Mouse (Mus musculus): ENCODE data around the gene Trpm3. TPM values are rescaled to one million over a fixed set of nuclear protein-coding genes. Genes with fewer than 3 reads are reported as not detected.

Trpm3 gene
- polyA plus RNA-seq, 1 experiment from 2014 or later, result 0.51 TPM

DNA sequence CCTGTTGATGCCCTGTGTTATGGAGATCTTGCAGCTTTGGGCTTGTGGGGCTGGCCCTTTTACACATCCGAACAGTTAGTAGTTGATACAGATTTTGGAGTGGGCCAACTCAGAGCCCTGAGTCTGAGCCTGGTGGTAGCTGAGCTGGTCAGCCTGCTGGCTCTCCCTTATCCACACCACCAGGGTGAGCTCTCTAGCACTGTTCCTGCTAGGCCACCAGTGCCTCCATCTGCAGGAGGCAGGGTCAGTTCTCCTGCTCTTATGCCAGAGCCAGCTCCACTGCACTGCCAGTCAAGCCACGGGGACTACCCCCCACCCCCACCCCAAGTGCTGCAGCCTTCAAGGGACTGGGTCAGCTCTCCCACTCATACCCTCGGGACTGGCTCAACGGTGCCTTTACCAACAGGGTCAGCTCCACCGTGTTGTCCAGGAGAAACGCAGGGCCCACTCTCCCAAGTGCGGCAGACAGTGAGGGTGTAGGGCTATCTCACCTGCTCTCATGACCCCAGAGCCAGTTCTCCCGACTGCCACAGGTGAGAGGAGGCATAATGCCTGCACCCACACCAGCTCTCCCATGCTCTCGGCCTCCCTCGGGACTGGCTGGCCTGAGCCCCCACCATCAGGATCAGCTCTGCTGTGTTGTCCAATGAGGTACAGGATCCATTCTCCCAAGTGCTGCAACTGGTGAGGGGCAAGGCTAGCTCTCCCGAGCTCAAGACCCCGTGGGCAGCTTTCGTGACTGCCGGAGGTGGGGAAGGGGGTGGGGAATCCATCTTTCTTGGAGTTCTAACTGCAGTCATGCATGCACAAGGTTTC lies 821.8 kb downstream of the Trpm3 start:
- H3K9ac ChIP-seq (replicated peaks; ENCODE audit: low read depth), result no peak overlapping the region
- no peaks in the 10 kb centered on the region for H3K27me3 ChIP-seq (replicated peaks; ENCODE audit: insufficient read depth, low read length)
- no peaks in the 10 kb centered on the region for H3K4me1 ChIP-seq (ENCODE audit: insufficient read depth, low read depth, low read length)
- H3K4me2 ChIP-seq (replicated peaks; ENCODE audit: low read depth, low read length), result no peak overlapping the region
- WGBS, result 77% methylated on average over 14 of the region's 14 CpGs
- no peaks in the 10 kb centered on the region for H3K9me3 ChIP-seq (ENCODE audit: low read length)
- no peak overlapping the region for H3K4me3 ChIP-seq (ENCODE audit: low read depth, low read length)
- H3K27ac ChIP-seq (ENCODE audit: low read length), result no peak overlapping the region
- DNase-seq (ENCODE audit: low spot score) (no peak), ATAC-seq (0 out of 2 replicates have a peak, but pooled peaks have one; percentile 21)
- no peaks in the 10 kb centered on the region for H3K36me3 ChIP-seq (ENCODE audit: insufficient read depth, low read length)
- TF ChIP-seq CTCF (IDR thresholded peaks at IDR 0.05) (peak; percentile 45), EP300 (IDR thresholded peaks at IDR 0.05) (no peak)

DNA sequence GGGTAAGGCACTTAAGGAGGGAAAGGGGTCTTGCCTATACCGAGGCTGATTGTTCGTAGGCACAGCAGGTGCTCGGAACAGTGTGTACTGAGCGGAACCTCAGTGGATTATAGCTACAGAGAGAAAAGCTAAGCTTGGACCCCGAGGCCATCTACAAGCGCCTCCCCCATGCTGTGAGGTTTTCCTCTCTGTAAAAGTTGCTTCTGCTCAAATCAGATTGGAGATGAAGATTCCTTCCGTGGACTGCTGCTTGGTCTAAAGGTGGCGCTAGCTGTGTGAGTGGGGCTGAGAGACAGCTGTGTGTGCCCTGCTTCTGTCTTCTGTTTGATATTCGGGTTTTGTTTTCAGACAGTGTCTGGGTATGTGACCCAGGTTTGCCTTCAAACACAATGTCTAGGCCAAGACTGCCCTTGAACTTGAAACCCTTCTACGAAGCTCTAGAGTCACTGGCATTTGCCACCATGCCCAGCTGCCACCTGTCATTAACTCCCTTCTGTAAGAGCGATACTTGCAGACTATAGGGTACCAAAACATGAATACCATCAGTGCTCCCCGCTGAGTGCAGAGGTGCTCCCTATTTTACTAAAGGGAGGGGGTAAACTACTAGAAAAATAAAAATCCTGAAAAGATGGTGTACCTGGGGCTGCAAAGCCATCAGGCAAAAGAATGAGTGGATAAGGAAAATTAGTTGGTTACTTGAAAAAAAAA lies 823.3 kb downstream of the Trpm3 start:
- H3K4me2 ChIP-seq (replicated peaks; ENCODE audit: low read depth, low read length), result no peak overlapping the region
- no peaks in the 10 kb centered on the region for H3K9me3 ChIP-seq (ENCODE audit: low read length)
- H3K36me3 ChIP-seq (ENCODE audit: insufficient read depth, low read length), result no peaks in the 10 kb centered on the region
- no peaks in the 10 kb centered on the region for H3K27me3 ChIP-seq (replicated peaks; ENCODE audit: insufficient read depth, low read length)
- DNase-seq (ENCODE audit: low spot score), result no peak
- peak; percentile 49 for TF ChIP-seq CTCF (IDR thresholded peaks at IDR 0.05)
- TF ChIP-seq EP300 (IDR thresholded peaks at IDR 0.05), result no peak
- no peak overlapping the region for H3K4me3 ChIP-seq (ENCODE audit: low read depth, low read length)
- H3K27ac ChIP-seq (ENCODE audit: low read length), result no peak overlapping the region
- WGBS, result 63% methylated on average over 12 of the region's 12 CpGs
- ATAC-seq, result no peak
- H3K9ac ChIP-seq (replicated peaks; ENCODE audit: low read depth), result no peak overlapping the region
- no peaks in the 10 kb centered on the region for H3K4me1 ChIP-seq (ENCODE audit: insufficient read depth, low read depth, low read length)

DNA sequence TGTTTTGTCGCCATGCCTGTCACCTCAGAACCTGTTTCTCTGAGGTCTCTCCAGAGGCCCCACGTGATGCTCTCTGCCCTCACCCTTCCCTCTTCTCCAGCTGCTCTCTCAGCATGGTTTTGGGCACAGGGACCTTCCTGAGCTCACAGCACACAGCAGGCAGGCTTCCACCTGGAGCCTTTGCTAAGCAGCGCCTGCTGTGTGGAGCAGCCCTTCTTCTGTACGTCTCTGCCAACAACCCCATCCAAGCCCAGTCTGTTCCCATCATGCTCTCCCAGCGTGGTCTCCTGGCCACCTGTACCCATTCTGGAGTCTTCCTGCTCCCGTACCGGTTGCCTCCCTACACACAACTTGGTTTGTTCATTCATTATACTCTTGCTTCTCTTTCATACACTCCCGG lies 823.9 kb downstream of the Trpm3 start:
- Histone ChIP-seq H3K4me3 (ENCODE audit: low read depth, low read length) (no peak overlapping the region), H3K27me3 (replicated peaks; ENCODE audit: insufficient read depth, low read length) (no peaks in the 10 kb centered on the region), H3K36me3 (ENCODE audit: insufficient read depth, low read length) (no peaks in the 10 kb centered on the region), H3K4me2 (replicated peaks; ENCODE audit: low read depth, low read length) (no peak overlapping the region), H3K9ac (replicated peaks; ENCODE audit: low read depth) (no peak overlapping the region), H3K9me3 (ENCODE audit: low read length) (no peaks in the 10 kb centered on the region), H3K4me1 (ENCODE audit: insufficient read depth, low read depth, low read length) (no peaks in the 10 kb centered on the region), H3K27ac (ENCODE audit: low read length) (no peak overlapping the region)
- no peak for TF ChIP-seq EP300 (IDR thresholded peaks at IDR 0.05)
- no peak for TF ChIP-seq CTCF (IDR thresholded peaks at IDR 0.05)
- 44% methylated on average over 8 of the region's 8 CpGs for WGBS
- ATAC-seq, result no peak
- DNase-seq (ENCODE audit: low spot score), result no peak

DNA sequence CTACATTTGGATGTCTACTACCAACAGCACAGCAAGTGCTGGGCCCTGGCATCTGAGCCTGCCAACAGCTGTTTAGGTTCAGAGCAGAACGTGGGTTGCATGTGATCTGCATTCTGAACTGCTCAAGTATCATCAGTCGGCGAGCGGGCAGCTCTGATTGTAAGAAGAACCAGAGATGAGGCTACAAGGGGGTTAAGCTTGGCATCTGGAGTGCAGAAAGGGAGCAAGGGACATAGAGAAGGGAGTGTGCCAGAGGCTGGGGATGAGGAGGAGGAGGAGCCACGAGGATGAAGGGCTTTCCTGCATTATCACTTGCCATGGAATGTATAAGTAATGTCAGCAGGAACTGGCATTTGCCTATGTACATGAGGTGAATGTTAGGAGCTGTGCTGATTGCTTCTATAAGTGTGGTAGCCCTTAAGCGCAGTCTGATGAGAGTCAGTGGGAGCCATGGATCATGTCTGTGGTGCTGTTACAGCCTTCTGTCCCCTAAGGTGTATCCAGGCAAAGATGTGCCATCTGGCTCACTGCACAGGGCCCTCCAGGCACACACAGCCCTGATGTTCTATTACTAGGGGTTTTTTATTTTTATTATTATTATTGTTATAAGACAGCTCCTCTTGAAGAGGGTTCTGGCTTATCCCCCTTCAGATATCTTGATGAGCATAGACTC lies 825.0 kb downstream of the Trpm3 start:
- H3K36me3 ChIP-seq (ENCODE audit: insufficient read depth, low read length), result no peaks in the 10 kb centered on the region
- H3K9ac ChIP-seq (replicated peaks; ENCODE audit: low read depth), result no peak overlapping the region
- H3K4me2 ChIP-seq (replicated peaks; ENCODE audit: low read depth, low read length), result no peak overlapping the region
- no peaks in the 10 kb centered on the region for H3K4me1 ChIP-seq (ENCODE audit: insufficient read depth, low read depth, low read length)
- no peak for DNase-seq (ENCODE audit: low spot score)
- ATAC-seq, result no peak
- H3K4me3 ChIP-seq (ENCODE audit: low read depth, low read length), result no peak overlapping the region
- TF ChIP-seq CTCF (IDR thresholded peaks at IDR 0.05) (no peak), EP300 (IDR thresholded peaks at IDR 0.05) (no peak)
- no peak overlapping the region for H3K27ac ChIP-seq (ENCODE audit: low read length)
- no peaks in the 10 kb centered on the region for H3K9me3 ChIP-seq (ENCODE audit: low read length)
- H3K27me3 ChIP-seq (replicated peaks; ENCODE audit: insufficient read depth, low read length), result no peaks in the 10 kb centered on the region
- WGBS, result 71% methylated on average over 6 of the region's 6 CpGs

DNA sequence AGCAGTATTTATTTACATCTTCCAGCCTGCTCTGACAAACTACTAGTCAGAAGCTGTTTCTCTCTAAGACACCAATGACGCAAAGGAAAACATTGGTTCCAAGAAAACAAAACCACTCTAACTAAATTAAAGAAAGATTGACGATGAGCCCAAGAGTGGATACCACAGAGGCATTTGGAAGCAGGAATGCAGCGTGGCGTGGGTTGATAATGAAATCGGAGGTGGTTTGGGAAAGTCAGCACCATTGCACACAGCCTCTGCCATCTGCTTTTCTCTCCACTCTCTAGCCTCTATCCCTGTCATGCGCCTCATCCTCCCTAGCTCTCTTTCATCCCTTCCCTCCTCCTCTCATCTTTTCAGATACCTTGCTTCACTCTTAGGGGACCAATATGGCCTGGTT lies 826.6 kb downstream of the Trpm3 start:
- Histone ChIP-seq H3K4me2 (replicated peaks; ENCODE audit: low read depth, low read length) (no peak overlapping the region), H3K4me3 (ENCODE audit: low read depth, low read length) (no peak overlapping the region), H3K36me3 (ENCODE audit: insufficient read depth, low read length) (no peaks in the 10 kb centered on the region), H3K27ac (ENCODE audit: low read length) (no peak overlapping the region), H3K9ac (replicated peaks; ENCODE audit: low read depth) (no peak overlapping the region), H3K9me3 (ENCODE audit: low read length) (no peaks in the 10 kb centered on the region), H3K27me3 (replicated peaks; ENCODE audit: insufficient read depth, low read length) (no peaks in the 10 kb centered on the region), H3K4me1 (ENCODE audit: insufficient read depth, low read depth, low read length) (no peaks in the 10 kb centered on the region)
- WGBS, result 60% methylated on average over 6 of the region's 6 CpGs
- DNase-seq (ENCODE audit: low spot score) (no peak), ATAC-seq (no peak)
- TF ChIP-seq EP300 (IDR thresholded peaks at IDR 0.05) (no peak), CTCF (IDR thresholded peaks at IDR 0.05) (no peak)

DNA sequence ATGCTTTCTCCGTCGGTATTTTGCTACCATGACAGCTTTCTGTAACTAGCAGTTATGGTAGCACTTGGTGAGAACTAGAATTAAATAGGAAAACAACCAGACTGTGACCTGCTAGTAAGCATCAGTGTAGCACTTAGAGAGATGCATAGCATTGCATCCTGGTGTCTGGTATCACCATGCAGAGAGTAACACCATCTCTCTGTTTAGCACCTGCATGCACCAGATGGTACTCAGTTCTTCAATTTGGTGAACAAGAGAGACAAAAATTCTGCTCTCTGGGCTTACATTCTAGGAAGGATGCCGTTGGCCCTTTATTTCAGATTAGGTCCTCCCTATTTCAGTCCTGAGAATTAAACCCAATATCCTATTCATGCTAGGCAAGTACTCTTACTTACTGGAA lies 834.4 kb downstream of the Trpm3 start:
- Histone ChIP-seq H3K4me2 (replicated peaks; ENCODE audit: low read depth, low read length) (no peak overlapping the region), H3K4me1 (ENCODE audit: insufficient read depth, low read depth, low read length) (no peaks in the 10 kb centered on the region), H3K27me3 (replicated peaks; ENCODE audit: insufficient read depth, low read length) (no peaks in the 10 kb centered on the region), H3K9ac (replicated peaks; ENCODE audit: low read depth) (no peak overlapping the region), H3K36me3 (ENCODE audit: insufficient read depth, low read length) (no peaks in the 10 kb centered on the region), H3K9me3 (ENCODE audit: low read length) (no peaks in the 10 kb centered on the region), H3K4me3 (ENCODE audit: low read depth, low read length) (no peak overlapping the region), H3K27ac (ENCODE audit: low read length) (no peak overlapping the region)
- WGBS, result 83% methylated on average over 3 of the region's 3 CpGs
- ATAC-seq (no peak), DNase-seq (ENCODE audit: low spot score) (no peak)
- TF ChIP-seq EP300 (IDR thresholded peaks at IDR 0.05), result no peak
- no peak for TF ChIP-seq CTCF (IDR thresholded peaks at IDR 0.05)

All from lung, postnatal 0 days (tissue).